Mouse (Mus musculus): ENCODE measurements around the gene Tubg2. TPM values are rescaled to one million over a fixed set of nuclear protein-coding genes. Genes with fewer than 3 reads are reported as not detected.
"Not testable (repeated sequence)": the region's sequence is repeated elsewhere in the genome, so short reads cannot be mapped to it uniquely, and the experiment has no call there.

The Tubg2 gene
- polyA plus RNA-seq (2012; ENCODE audit: insufficient read depth, insufficient read length, missing spikeins), result 1.1 and 1.9 TPM in 2 replicates

DNA sequence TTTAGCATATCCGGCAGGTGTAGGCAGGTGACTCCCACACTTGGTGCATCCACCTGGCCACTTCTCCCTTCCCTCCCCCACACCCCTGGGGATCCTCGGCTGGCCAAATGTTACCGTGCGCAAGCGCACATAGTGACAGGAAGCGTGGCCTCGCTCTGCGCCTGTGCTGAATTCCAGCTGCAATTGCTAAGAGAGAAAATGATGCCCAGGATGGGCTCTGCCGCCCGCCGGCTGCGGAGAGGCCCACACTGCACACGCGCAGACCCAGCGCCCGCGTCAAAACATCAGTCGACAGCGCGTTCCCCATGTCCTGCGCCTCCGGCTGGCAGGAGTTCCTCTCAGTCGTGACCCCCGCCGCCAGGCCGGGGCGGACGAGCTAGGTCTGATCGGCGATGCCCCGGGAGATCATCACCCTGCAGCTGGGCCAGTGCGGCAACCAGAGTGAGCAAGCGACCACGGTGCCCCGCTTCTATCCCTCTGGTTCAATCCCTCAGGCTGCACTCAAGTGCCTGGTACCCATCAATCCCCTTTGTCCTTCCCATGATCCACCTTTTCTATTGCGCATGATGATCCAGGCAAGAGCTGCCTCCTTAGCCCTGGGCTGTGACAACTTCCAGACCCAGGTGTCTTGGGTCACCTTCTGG lies at the start of gene Tubg2:
Gene Tubg2 (plus strand): TSS at position 180 of the 644 bp plus-strand sequence.
- Histone ChIP-seq H3K4me1 (ENCODE audit: control insufficient read depth, insufficient read depth, insufficient read length, low read length) (peaks cover 4% of the 10 kb centered on the region; the same call in 1 of the 2 replicates), H3K4me3 (ENCODE audit: insufficient read depth, low read depth, low read length) (peak within 1 kb of the TSS; percentile 59), H3K27ac (replicated peaks; ENCODE audit: low read depth, low read length) (no peak within 1 kb of the TSS)

DNA sequence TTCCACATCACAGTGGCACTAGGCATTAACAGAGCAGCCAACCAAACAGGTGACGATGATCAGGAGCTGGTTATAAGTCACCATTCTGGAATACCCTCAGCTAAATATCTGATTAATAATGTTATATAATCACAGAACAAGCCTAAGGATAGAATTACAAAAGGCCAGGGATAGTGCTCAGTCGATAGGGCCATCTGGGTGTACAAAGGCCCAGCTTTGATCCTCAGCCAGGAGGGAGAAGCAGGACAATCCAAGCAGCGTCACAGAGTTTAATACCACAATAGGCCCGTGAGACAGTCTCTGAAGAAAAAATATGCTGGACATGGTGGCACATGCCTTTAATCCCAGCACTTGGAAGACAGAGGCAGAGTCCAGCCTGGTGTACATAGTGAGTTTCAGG lies 46.4 kb upstream of the Tubg2 start:
- Histone ChIP-seq H3K4me3 (ENCODE audit: insufficient read depth, low read depth, low read length) (no peak overlapping the region), H3K4me1 (ENCODE audit: control insufficient read depth, insufficient read depth, insufficient read length, low read length) (peaks cover 8% of the 10 kb centered on the region), H3K27ac (replicated peaks; ENCODE audit: low read depth, low read length) (no peak overlapping the region)

DNA sequence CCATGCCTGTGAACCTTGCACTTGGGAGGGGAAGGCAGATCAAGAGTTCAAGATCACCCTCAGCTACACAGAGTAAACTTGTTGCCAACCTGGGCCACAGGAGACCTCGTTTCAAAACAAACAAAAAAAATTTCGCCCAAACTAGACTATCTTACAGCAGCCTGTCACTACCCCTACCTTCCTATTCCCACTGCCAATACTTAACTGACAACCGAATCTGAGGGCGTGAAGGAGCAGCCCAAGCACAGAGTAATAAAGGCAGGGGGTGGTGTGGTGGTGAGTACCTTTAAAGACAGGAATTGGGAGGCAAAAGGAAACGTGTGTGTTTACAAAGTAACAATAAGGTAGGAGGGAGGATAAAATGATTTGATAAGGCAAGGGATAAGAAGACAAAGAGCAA lies 45.0 kb upstream of the Tubg2 start:
- H3K4me1 ChIP-seq (ENCODE audit: control insufficient read depth, insufficient read depth, insufficient read length, low read length), result peaks cover 8% of the 10 kb centered on the region
- H3K4me3 ChIP-seq (ENCODE audit: insufficient read depth, low read depth, low read length), result no peak overlapping the region
- H3K27ac ChIP-seq (replicated peaks; ENCODE audit: low read depth, low read length), result peak overlapping the region; percentile 49

DNA sequence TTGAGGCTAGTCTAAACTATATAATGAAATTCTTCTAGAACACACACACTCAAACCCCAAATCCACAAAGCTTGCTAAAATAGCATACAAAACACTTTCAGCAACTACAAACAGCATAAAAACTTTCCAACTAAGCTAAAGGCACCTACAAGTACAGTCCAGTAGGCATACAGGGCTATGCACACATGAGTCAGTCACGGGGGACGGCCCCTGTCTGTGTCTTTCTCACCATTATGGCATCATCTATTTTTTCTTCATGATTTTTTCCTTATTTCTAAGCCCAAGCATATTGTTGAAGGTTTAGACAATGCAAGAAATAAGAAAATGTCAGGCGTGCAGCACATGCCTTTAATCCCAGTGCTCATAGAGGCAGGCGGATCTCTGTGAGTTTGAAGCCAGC lies 44.5 kb upstream of the Tubg2 start:
- H3K4me1 ChIP-seq (ENCODE audit: control insufficient read depth, insufficient read depth, insufficient read length, low read length), result peaks cover 8% of the 10 kb centered on the region

DNA sequence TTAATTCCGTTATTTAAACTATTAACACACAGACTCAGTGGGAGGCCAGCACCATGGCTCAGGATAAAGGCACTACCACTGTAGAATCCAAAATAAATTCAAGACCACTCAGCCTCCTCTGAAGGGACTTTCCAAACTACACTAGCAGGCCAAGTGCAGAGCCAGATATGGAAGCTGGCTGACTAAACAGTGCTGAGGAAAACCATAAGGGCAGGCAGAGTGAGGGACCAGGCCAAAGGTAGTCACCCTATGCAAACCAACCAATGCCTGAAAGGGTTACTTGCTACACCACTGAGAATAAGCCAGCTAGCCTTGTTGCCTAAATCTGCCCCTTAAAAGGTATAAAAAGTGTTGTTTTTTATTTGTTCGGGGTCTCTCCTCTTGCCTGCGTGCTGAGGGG lies 43.5 kb upstream of the Tubg2 start:
- Histone ChIP-seq H3K4me1 (ENCODE audit: control insufficient read depth, insufficient read depth, insufficient read length, low read length) (peaks cover 8% of the 10 kb centered on the region), H3K27ac (replicated peaks; ENCODE audit: low read depth, low read length) (no peak overlapping the region), H3K4me3 (ENCODE audit: insufficient read depth, low read depth, low read length) (no peak overlapping the region)

More for the DNA sequence above, 44.5 kb upstream of the Tubg2 start:
- H3K27ac ChIP-seq (replicated peaks; ENCODE audit: low read depth, low read length), result no peak overlapping the region
- H3K4me3 ChIP-seq (ENCODE audit: insufficient read depth, low read depth, low read length), result no peak overlapping the region

DNA sequence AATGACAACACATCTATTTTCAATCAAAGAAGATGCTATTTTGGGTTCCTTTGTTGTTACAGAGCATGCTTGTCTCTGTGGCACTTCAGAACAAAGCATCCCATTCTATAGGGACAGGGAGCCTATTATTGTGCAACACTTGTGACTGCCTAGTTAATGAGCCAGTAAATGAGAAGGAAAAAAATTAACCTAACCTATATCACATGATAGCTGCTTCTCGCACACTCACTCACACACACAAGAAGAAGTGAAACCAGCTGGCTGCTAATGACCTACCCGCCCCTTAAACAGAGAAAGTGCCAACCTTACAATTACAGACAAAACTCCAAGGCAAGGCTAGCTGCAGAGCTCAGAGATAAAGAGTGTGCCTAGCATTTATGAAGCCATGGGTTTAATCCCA lies 40.1 kb upstream of the Tubg2 start:
- no peak overlapping the region for H3K4me3 ChIP-seq (ENCODE audit: insufficient read depth, low read depth, low read length)
- no peak overlapping the region for H3K27ac ChIP-seq (replicated peaks; ENCODE audit: low read depth, low read length)
- peaks cover 14% of the 10 kb centered on the region for H3K4me1 ChIP-seq (ENCODE audit: control insufficient read depth, insufficient read depth, insufficient read length, low read length)

DNA sequence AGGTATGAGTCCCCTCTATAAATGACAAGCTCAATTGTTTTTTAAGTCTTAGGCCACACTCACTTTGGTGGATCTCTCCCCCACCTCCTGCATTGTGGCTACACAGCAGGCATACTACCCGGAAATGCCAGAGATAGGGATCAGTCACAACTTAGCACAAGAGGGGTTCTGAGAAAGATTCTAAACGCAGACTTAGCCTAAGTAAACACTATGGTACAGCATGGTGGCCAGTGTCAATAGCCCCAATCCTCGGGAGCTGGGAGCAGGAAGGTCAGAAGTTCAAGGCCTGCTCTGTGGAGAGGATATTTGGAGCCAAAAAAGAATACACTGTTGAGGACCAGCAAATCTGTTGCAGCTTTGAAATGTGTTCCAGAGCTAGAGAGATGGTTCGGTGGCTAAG lies 37.6 kb upstream of the Tubg2 start:
- peak overlapping the region; percentile 27; the same call in 1 of the 2 replicates for H3K27ac ChIP-seq (replicated peaks; ENCODE audit: low read depth, low read length)
- H3K4me1 ChIP-seq (ENCODE audit: control insufficient read depth, insufficient read depth, insufficient read length, low read length), result peaks cover 15% of the 10 kb centered on the region
- peak overlapping the region; percentile 88 for H3K4me3 ChIP-seq (ENCODE audit: insufficient read depth, low read depth, low read length)

DNA sequence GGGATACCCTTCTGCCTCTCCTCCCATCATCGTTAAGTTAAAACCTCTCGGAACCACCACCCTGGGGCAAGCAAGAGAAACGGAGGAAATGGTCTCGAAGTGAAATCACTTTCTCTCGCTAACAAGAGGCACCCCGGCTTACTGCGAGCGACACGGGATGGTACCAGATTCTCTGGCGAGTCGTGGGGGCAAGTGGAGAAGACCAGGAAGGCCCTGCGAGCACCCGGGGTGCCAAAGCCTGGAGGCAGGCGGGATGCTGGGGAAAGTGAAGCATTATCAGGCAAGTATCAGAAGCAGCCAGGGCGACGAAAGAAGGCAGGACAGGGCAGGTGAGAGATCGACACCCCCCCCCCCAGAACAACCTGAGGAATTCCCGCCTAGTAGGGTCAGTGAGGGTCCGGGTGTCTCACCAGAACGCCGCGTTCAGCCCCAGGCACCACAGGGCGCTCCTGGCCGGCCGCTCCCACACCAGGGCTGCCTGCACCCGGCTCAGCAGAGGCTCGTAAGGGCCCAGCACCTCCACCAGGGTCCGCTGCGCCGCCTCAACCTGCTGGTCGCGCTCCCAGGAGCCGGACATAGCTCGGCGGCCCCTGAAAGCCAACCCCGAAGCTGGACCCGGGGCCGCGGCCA lies 36.5 kb upstream of the Tubg2 start:
- Histone ChIP-seq H3K4me3 (ENCODE audit: insufficient read depth, low read depth, low read length) (peak overlapping the region; percentile 88), H3K4me1 (ENCODE audit: control insufficient read depth, insufficient read depth, insufficient read length, low read length) (peaks cover 12% of the 10 kb centered on the region), H3K27ac (replicated peaks; ENCODE audit: low read depth, low read length) (peak overlapping the region; percentile 51)

DNA sequence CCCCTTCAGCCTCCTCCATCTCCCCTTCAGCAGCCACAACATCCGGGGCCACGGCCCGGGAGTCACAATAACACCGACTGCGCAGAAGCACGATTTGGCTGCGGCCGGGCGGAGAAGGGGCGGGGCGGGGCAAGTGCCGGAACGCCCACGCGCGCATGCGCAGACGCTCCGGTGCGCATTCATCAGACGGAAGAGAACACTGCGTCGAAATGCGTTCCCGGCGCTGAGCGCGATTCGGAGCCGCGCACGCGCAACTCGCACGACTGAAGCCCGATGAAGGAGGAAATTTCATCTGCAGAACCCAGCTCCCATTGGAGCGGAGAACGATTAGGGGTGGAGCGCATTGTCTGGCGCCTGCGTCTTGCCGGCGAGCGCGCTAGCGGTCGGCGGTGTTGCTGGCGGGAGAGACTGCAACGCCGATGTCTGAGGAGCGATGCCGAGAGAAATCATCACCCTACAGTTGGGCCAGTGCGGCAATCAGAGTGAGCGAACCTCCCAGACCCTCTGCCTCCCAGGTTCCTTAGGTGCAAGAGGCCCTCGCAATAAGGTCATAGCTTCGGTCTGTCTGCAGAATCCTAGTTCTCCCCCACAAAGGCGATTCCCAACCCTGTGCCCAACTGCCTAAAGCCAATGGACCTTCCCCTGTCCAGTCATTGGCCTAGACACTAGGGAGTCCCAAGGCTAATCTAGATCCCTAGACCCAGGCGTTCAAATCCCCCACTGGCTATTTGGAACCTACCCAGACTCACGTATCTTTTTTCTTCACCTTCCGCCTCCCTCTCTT lies 35.8 kb upstream of the Tubg2 start, which contains the start of the genes Retreg3 and Tubg1:
Gene Retreg3 (minus strand): TSS at position 133 of the 784 bp plus-strand sequence.
Gene Tubg1 (plus strand): TSS at position 178 of the 784 bp plus-strand sequence.
- Histone ChIP-seq H3K27ac (replicated peaks; ENCODE audit: low read depth, low read length) (peak within 1 kb of the TSS; percentile 51), H3K4me3 (ENCODE audit: insufficient read depth, low read depth, low read length) (peak within 1 kb of the TSS; percentile 88), H3K4me1 (ENCODE audit: control insufficient read depth, insufficient read depth, insufficient read length, low read length) (peaks cover 12% of the 10 kb centered on the region)

DNA sequence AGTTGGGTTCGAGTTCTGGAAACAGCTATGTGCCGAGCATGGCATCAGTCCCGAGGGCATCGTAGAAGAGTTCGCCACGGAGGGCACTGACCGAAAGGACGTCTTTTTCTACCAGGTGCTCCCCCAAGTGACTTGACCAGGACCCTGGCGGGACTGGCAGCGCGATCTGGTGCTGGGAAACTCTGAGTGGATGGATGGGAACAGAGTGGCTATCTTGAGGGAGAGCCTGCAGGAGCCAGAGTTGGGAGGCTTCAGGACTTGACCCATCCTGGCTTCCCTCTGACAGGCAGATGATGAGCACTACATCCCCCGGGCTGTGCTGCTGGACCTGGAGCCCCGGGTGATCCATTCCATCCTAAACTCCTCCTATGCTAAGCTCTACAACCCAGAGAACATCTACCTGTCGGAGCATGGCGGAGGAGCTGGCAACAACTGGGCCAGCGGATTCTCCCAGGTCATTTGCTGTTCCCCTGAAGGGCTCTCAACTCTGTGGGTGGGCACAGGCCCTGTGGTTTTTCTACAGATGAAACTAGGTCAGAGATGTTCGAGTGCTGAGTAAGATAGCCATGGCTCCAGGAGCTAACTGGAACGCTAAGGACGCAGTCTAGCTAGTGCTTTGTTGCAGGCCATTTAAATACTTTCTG lies 35.0 kb upstream of the Tubg2 start:
- peaks cover 12% of the 10 kb centered on the region for H3K4me1 ChIP-seq (ENCODE audit: control insufficient read depth, insufficient read depth, insufficient read length, low read length)
- H3K4me3 ChIP-seq (ENCODE audit: insufficient read depth, low read depth, low read length), result peak overlapping the region; percentile 81
- peak overlapping the region; percentile 40 for H3K27ac ChIP-seq (replicated peaks; ENCODE audit: low read depth, low read length)

DNA sequence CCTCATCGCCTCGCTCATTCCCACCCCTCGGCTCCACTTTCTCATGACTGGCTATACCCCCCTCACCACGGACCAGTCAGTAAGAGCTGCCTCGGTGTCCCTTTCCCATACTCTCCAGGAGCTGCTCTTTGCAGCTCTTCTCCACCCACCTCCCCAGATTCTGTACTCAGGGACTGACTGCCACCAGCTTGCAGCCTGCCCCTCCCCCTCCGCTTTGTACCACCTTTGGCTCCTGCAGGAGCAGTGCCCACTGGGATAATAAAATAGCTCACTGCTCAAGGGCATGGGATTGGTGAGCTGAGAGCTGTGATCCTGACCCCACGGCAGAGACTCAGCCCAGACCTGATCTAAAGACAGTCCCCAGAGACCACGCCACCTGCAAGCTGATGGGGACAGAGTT lies 31.2 kb upstream of the Tubg2 start:
- H3K27ac ChIP-seq (replicated peaks; ENCODE audit: low read depth, low read length); H3K4me1 ChIP-seq (ENCODE audit: control insufficient read depth, insufficient read depth, insufficient read length, low read length); H3K4me3 ChIP-seq (ENCODE audit: insufficient read depth, low read depth, low read length): not testable (repeated sequence)

DNA sequence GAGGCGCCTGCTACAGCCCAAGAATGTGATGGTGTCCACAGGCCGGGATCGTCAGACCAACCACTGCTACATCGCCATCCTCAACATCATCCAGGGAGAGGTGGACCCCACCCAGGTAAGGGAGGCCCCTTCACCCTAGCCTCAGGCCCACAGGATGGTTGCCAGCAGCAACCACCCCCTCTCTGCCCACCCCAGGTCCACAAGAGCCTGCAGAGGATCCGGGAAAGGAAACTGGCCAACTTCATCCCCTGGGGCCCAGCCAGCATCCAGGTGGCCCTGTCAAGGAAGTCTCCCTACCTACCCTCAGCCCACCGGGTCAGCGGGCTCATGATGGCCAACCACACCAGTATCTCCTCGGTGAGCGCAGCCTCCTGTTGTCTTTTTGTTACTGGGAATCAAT lies 30.7 kb upstream of the Tubg2 start:
- not testable (repeated sequence) for H3K27ac ChIP-seq (replicated peaks; ENCODE audit: low read depth, low read length); H3K4me1 ChIP-seq (ENCODE audit: control insufficient read depth, insufficient read depth, insufficient read length, low read length); H3K4me3 ChIP-seq (ENCODE audit: insufficient read depth, low read depth, low read length)

DNA sequence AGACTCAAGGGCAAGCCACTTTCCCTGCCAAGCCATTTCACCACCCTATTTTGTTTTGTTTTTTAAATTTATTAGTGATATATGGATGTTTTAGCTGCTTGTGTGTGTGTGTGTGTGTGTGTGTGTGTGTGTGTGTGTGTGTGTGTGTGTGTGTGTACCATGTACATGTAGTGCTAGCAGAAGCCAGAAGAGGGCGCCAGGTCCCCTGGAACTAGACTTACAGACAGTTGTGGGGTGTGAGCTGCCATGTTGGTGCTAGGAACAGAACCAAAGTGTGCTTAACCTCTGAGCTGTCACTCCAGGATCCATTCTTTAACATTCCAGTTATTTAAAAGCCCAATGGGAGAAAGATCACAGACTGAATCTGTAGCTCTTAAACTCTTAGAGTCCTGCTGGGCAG lies 28.6 kb upstream of the Tubg2 start:
- no peak overlapping the region for H3K27ac ChIP-seq (replicated peaks; ENCODE audit: low read depth, low read length)
- no peak overlapping the region for H3K4me3 ChIP-seq (ENCODE audit: insufficient read depth, low read depth, low read length)
- H3K4me1 ChIP-seq (ENCODE audit: control insufficient read depth, insufficient read depth, insufficient read length, low read length), result peaks cover 10% of the 10 kb centered on the region

DNA sequence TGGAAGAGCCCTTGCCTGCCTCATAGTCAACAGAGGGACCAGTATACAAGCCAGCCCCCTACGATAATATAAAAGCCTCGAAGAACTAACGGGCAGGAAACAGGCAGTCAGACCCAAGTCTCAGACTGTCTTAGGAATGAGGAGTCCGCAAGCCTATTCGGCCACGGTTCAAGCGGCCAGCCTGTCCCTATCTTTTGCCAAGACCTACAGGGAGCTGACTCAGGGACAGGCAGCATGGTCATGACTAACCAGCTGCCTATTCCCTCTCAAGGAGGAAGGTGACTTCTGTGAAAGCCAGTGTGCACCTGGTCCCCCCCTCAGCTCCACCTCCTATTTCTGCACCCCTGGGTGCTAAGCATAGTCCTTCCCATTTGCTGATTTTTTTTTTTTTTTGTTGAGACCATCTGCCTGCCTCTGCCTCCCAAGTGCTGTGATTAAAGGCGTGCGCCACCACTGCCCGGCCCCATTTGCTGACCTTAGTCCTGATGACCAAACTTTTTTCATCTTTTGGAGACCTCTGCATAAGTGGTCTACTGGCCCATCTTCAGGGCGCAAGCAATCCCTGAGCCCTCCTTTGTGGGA lies 26.6 kb upstream of the Tubg2 start:
- Histone ChIP-seq H3K27ac (replicated peaks; ENCODE audit: low read depth, low read length) (peak overlapping the region; percentile 47), H3K4me3 (ENCODE audit: insufficient read depth, low read depth, low read length) (no peak overlapping the region), H3K4me1 (ENCODE audit: control insufficient read depth, insufficient read depth, insufficient read length, low read length) (peaks cover 17% of the 10 kb centered on the region)
